Mouse (Mus musculus) embryonic facial prominence, embryonic 10.5 days (tissue): ENCODE measurements around the gene Stn1. TPM values are rescaled to one million over a fixed set of nuclear protein-coding genes. Genes with fewer than 3 reads are reported as not detected.

Source experiments
- DNase-seq: peaks from one replicate; pipeline ENCODE4 v3.0.0-alpha.2; 2017; ENCODE audit warnings: low spot score
- H3K27ac ChIP-seq: fragments of 300-500 bp; sonication (generic); replicated peaks from 2 replicates; pipeline ENCODE4 v1.5.1; 2016; ENCODE audit warnings: mild to moderate bottlenecking
- H3K27me3 ChIP-seq: fragments of 300-500 bp; sonication (generic); replicated peaks from 2 replicates; pipeline ENCODE4 v1.6.1; 2016; ENCODE audit warnings: low read depth, mild to moderate bottlenecking; ENCODE audit not compliant: poor library complexity, severe bottlenecking
- H3K36me3 ChIP-seq: fragments of 300-500 bp; sonication (generic); replicated peaks from 2 replicates; pipeline ENCODE4 v1.6.1; 2016; ENCODE audit warnings: mild to moderate bottlenecking, moderate library complexity
- H3K4me1 ChIP-seq: fragments of 300-500 bp; sonication (generic); 2 replicates; pipeline ENCODE4 v1.6.1; 2016
- H3K4me3 ChIP-seq: fragments of 300-500 bp; sonication (generic); 2 replicates; pipeline ENCODE4 v1.5.1; 2016; ENCODE audit warnings: mild to moderate bottlenecking, moderate library complexity
- H3K9me3 ChIP-seq: fragments of 300-500 bp; sonication (generic); 2 replicates; pipeline ENCODE4 v1.6.1; 2016; ENCODE audit warnings: mild to moderate bottlenecking
- WGBS: fragments of 180-500 bp; shearing (Covaris S2); methylation state at CpG from one replicate; pipeline ENCODE4 v1.1.7; 2016; 5-methylcytosine and 5-hydroxymethylcytosine counted together
- polyA plus RNA-seq: library from polyadenylated mRNA; unstranded; fragments of >200 nt; fragmentation: Nextera tagmentation; extraction: Ambion mirVana; gene quantifications from 2 replicates; pipeline ENCODE4 v1.2.1, GENCODE M21; 2016

Gene Stn1
- polyA plus RNA-seq, 1 experiment from 2014 or later: 68.3 TPM

- Histone ChIP-seq H3K9me3 (peaks cover 5% of the 10 kb centered on the region), H3K27me3 (no peaks in the 10 kb centered on the region), H3K36me3 (no peaks in the 10 kb centered on the region), H3K4me3 (no peak overlapping the region), H3K27ac (no peak overlapping the region), H3K4me1 (peaks cover 9% of the 10 kb centered on the region; the same call in 1 of the 2 replicates)
- 86% methylated on average over 3 of the region's 3 CpGs for WGBS
- DNase-seq: no peak
These were observed 53.2 kb downstream of the Stn1 start for GRCm38 (mm10) chr19:47484110-47484509.

- Histone ChIP-seq H3K36me3 (no peaks in the 10 kb centered on the region), H3K27ac (no peak overlapping the region), H3K4me1 (peaks cover 9% of the 10 kb centered on the region; the same call in 1 of the 2 replicates), H3K9me3 (peaks cover 5% of the 10 kb centered on the region; the same call in 1 of the 2 replicates), H3K27me3 (no peaks in the 10 kb centered on the region), H3K4me3 (no peak overlapping the region)
- no peak for DNase-seq
- 71% methylated on average over 3 of the region's 3 CpGs for WGBS
These were observed 54.0 kb downstream of the Stn1 start for GRCm38 (mm10) chr19:47483346-47483745.

- no peaks in the 10 kb centered on the region for H3K36me3 ChIP-seq
- DNase-seq: no peak
- 88% methylated on average over 3 of the region's 3 CpGs for whole genome bisulfite sequencing
- H3K4me1 ChIP-seq: peaks cover 7% of the 10 kb centered on the region
- no peak overlapping the region for H3K27ac ChIP-seq
- no peak overlapping the region for H3K4me3 ChIP-seq
- no peaks in the 10 kb centered on the region for H3K9me3 ChIP-seq
- H3K27me3 ChIP-seq: no peaks in the 10 kb centered on the region
These were observed 63.9 kb downstream of the Stn1 start for GRCm38 (mm10) chr19:47473453-47473852.

- DNase-seq: no peak
- WGBS: 76% methylated on average over 15 of the region's 15 CpGs
- Histone ChIP-seq H3K27me3 (no peaks in the 10 kb centered on the region), H3K4me3 (no peak overlapping the region), H3K27ac (no peak overlapping the region), H3K36me3 (no peaks in the 10 kb centered on the region), H3K9me3 (no peaks in the 10 kb centered on the region), H3K4me1 (peaks cover 7% of the 10 kb centered on the region)
These were observed 64.4 kb downstream of the Stn1 start for GRCm38 (mm10) chr19:47472881-47473400.

- Histone ChIP-seq H3K27me3 (no peaks in the 10 kb centered on the region; the same call in 1 of the 2 replicates), H3K27ac (no peak overlapping the region), H3K36me3 (no peaks in the 10 kb centered on the region), H3K4me1 (peaks cover 7% of the 10 kb centered on the region), H3K4me3 (no peak overlapping the region), H3K9me3 (no peaks in the 10 kb centered on the region)
- 76% methylated on average over 4 of the region's 4 CpGs for WGBS
- no peak for DNase-seq
These were observed 65.5 kb downstream of the Stn1 start for GRCm38 (mm10) chr19:47471808-47472207.

- 86% methylated on average over 3 of the region's 3 CpGs for WGBS
- no peak overlapping the region for H3K4me3 ChIP-seq
These were observed 68.6 kb downstream of the Stn1 start for GRCm38 (mm10) chr19:47468750-47469149.

GRCm38 (mm10) chr19:47466775-47467174 is 70.5 kb downstream of the Stn1 start:
- H3K27me3 ChIP-seq: peaks cover 13% of the 10 kb centered on the region
- DNase-seq: no peak
- H3K36me3 ChIP-seq: peaks cover 2% of the 10 kb centered on the region
- peaks cover 36% of the 10 kb centered on the region for H3K4me1 ChIP-seq
- H3K4me3 ChIP-seq: no peak overlapping the region
- H3K9me3 ChIP-seq: peaks cover 3% of the 10 kb centered on the region; the same call in 1 of the 2 replicates
- no peak overlapping the region for H3K27ac ChIP-seq
- 72% methylated on average over 8 of the region's 8 CpGs for WGBS

More at GRCm38 (mm10) chr19:47468750-47469149, 68.6 kb downstream of the Stn1 start:
- no peaks in the 10 kb centered on the region for H3K36me3 ChIP-seq
- no peak for DNase-seq
- no peaks in the 10 kb centered on the region for H3K9me3 ChIP-seq
- H3K27me3 ChIP-seq: peaks cover 7% of the 10 kb centered on the region
- no peak overlapping the region for H3K27ac ChIP-seq
- peaks cover 22% of the 10 kb centered on the region for H3K4me1 ChIP-seq

- peaks cover 5% of the 10 kb centered on the region for H3K36me3 ChIP-seq
- H3K27ac ChIP-seq: no peak overlapping the region
- peaks cover 4% of the 10 kb centered on the region; the same call in 1 of the 2 replicates for H3K9me3 ChIP-seq
- H3K4me1 ChIP-seq: peaks cover 42% of the 10 kb centered on the region
- 68% methylated on average over 9 of the region's 9 CpGs for WGBS
- H3K27me3 ChIP-seq: peaks cover 14% of the 10 kb centered on the region
- H3K4me3 ChIP-seq: no peak overlapping the region
- no peak for DNase-seq
These were observed 71.8 kb downstream of the Stn1 start for GRCm38 (mm10) chr19:47465467-47465866.

GRCm38 (mm10) chr19:47464304-47465241 is 72.7 kb downstream of the Stn1 start, which contains the start of gene Sh3pxd2a:
Gene Sh3pxd2a (minus strand): TSS chr19:47464401.
- Histone ChIP-seq H3K4me3 (peak within 1 kb of the TSS; percentile 90), H3K4me1 (peaks cover 51% of the 10 kb centered on the region), H3K36me3 (peaks cover 5% of the 10 kb centered on the region), H3K27me3 (peaks cover 14% of the 10 kb centered on the region), H3K9me3 (peaks cover 4% of the 10 kb centered on the region; the same call in 1 of the 2 replicates), H3K27ac (peak within 1 kb of the TSS; percentile 95)
- WGBS: 1% methylated on average over 68 of the region's 70 CpGs
- DNase-seq: peak; percentile 92

- Histone ChIP-seq H3K27me3 (peaks cover 14% of the 10 kb centered on the region), H3K27ac (peak overlapping the region; percentile 95), H3K36me3 (peaks cover 5% of the 10 kb centered on the region), H3K9me3 (peaks cover 4% of the 10 kb centered on the region; the same call in 1 of the 2 replicates), H3K4me1 (peaks cover 59% of the 10 kb centered on the region), H3K4me3 (peak overlapping the region; percentile 90)
- peak; percentile 86 for DNase-seq
- under 1% methylated on average over 46 of the region's 46 CpGs for WGBS
These were observed 73.5 kb downstream of the Stn1 start for GRCm38 (mm10) chr19:47463636-47464303.

GRCm38 (mm10) chr19:47463206-47463605 is 74.1 kb downstream of the Stn1 start:
- Histone ChIP-seq H3K36me3 (peaks cover 5% of the 10 kb centered on the region), H3K4me3 (peak overlapping the region; percentile 90), H3K27me3 (peaks cover 14% of the 10 kb centered on the region), H3K27ac (peak overlapping the region; percentile 95), H3K9me3 (peaks cover 4% of the 10 kb centered on the region; the same call in 1 of the 2 replicates), H3K4me1 (peaks cover 65% of the 10 kb centered on the region)
- WGBS: under 1% methylated on average over 13 of the region's 13 CpGs
- DNase-seq: peak; percentile 66

GRCm38 (mm10) chr19:47462725-47463124 is 74.6 kb downstream of the Stn1 start:
- Histone ChIP-seq H3K27ac (0 out of 2 replicates have a peak overlapping the region, but pooled peaks have one; percentile 24), H3K9me3 (peaks cover 4% of the 10 kb centered on the region; the same call in 1 of the 2 replicates), H3K27me3 (peaks cover 14% of the 10 kb centered on the region), H3K36me3 (peaks cover 5% of the 10 kb centered on the region), H3K4me1 (peaks cover 70% of the 10 kb centered on the region), H3K4me3 (peak overlapping the region; percentile 90)
- WGBS: 23% methylated on average over 6 of the region's 6 CpGs
- DNase-seq: no peak
